Mouse (Mus musculus): ENCODE results near the gene Emilin1.
A peak's percentile ranks its signal among the peaks of the same experiment; 100 is the strongest.

Gene Emilin1

DNA sequence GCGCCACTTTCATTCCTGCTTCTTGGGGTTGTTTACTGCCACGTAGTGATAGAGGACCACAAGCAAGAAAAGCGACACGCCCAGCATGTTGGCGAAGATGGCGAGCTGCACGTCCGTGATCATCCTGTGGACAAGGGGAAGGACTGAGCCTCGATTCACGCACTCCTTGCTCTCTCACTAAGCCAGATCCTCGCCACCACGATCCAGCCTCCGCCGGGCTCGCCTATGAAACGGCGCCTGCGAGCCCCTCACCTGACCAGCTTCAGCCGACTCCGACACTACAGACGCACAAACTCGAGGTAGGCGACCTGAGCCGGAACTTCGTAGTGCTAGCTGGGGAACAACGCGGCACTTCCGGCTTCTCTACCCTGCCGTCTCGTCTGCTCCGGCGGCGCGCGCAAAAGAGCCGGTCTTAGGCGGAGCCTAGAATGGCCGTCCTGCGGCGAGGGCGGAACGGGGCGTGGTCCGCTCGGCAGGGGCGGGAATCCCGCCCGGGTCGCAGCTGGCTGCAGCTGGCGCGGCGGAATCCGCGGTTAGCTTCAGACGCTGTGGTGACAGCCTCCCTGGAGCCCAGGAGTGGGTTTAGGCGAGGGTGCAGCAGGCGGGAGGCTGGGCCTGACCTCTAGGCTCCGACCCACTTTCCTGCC, 5.7 kb upstream of the Emilin1 start, which contains the start of gene Ost4:
Gene Ost4, minus strand, starts transcription at position 376 of the 647 bp plus-strand sequence.
- peak; percentile 95 to 97 for DNase-seq (ENCODE audit: low read depth in 2 of 2, low spot score in 2 of 2)

DNA sequence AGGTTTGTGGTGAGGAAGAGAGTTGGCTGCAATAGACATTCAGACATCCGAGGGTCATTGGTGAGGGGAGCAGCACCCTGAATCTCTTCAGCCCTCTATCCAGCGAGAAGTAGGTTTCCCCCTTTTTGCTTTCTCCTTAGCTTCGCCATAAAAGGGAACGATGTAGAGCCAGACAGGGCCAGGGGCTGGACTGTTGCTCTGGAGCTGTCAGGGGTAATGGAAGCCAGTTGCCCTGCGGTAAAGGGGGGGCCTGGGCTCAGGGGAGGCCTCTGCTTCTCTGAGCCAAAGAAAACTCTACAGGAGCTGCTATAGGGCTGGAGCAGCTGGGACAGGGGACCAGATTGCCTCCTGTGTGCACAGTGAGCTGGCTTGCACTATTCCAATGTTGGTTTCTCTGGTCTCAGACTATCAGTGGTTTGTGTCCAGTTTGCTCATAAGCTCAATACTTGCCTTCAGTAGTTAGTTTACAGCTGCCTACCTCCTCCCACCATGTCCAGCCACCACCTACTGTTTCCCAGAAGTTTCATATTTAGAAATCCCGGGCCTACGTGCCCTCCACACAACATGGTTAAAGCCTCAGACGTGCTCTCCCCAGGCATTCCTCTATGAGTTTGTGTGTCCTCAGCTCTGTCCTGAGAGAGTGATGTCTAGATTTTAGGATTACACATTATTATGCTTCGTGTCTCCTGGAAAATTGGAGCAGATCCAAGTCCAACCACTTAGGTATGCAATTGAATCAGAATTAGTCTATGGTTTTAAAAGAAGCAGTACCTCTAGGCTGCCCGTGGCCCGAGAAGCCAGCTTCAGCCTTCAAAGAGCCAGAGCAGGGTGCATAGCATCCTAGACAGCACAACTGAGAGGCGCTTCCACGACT, 4.5 kb upstream of the Emilin1 start:
- no peak for DNase-seq (ENCODE audit: low read depth in 2 of 2, low spot score in 2 of 2)

DNA sequence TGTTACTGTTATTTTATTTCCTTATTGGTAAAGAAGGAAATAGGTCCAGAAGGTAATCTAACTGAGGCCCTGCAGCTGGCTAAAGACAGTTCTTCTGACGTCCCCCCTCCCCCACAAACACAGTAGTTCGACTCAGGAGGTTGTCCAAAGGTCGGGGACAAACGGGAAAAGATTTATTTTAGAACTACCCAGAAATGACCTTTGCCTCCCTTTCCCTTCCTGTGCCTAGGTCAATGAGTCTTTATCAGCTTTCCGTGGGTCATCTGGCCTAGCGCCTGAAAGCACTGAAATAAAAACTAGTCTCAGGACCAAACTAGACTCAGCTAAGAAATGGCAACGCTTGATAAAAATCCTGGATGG, 3.9 kb upstream of the Emilin1 start:
- DNase-seq (ENCODE audit: low read depth in 2 of 2, low spot score in 2 of 2), result no peak

DNA sequence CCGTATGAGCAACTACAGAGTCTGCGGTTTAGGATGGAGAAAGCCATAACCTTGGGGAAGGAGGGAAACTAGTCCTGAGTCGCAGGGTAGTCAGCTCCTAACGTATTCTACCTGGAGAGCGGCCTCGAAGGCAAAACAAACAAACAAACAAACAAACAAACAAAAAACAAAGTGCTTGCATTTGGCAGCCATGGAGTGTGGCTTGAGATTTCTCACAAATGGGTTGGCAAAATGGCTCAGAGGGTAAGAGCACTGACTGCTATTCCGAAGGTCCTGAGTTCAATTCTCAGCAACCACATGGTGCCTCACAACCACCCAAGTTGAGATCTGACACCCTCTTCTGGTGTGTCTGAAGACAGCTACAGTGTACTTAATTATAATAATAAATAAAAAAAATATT, 3.3 kb upstream of the Emilin1 start:
- DNase-seq (ENCODE audit: low read depth in 2 of 2, low spot score in 2 of 2), result no peak

DNA sequence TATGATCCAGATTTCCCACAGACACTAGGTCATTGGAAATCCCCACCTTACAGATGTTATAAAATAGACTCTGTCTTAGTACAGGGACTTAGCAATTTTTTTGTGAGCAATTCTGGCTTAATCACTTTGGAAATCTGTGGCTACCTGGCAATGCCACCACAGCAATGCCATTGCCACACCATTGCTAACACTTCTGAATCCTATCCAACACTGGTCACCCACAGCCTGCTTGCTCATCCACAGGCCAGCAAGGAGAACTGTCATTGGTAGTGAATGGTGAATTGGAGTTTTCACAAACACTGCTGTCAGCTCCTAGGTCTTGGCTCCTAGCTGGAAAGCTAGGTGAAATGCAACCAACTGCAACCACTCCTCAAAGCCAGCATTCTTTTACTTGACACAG, 2.7 kb upstream of the Emilin1 start:
- DNase-seq (ENCODE audit: low read depth in 2 of 2, low spot score in 2 of 2), result no peak

DNA sequence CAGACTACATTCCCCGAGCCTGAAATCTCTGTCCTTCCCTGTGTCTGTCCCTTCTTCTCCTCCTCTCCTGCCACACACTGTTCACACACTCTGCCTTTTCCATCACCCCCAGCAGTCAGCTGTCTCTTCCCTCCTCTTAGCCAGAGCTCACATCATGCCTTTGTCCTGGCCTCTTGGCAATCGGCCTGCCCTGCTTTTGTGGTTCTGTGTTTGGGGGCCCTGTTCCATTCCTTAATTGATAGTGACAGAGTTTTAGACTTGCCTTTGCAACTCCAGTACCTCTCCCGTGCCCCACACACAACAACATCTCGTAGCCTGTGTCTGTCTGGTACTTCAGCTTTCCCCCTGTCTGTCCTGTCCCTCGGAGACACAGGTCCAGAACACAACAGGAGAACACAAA, 1.0 kb upstream of the Emilin1 start:
- DNase-seq (ENCODE audit: low read depth in 2 of 2, low spot score in 2 of 2), result no peak

DNA sequence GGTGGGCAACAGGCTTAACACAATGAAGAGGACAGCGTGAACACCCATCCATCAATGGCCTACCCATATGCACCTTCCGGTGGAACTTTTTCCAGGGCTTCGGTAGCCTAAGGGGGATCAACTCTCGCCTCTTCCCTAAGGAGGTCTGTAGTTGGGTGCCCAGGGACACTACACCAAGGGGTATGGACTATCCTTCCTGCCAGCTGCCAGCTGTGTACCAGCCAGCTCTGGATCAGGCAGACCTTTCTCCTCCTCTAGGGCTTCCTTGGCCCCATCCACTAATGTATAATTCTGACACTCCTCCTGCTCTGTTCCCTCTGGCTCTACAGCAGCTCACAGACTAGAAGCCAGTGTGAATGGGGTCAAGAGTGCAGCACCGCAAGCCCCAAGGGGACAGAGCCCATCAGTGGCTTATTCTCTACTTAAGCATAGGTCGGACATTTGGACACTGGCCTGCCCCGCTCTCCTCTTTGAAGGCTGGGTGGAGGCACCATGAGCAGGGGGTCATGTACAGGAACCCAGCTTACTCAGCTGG, 966 bp downstream of the Emilin1 start:
- no peak for DNase-seq (ENCODE audit: low read depth in 2 of 2, low spot score in 2 of 2)

DNA sequence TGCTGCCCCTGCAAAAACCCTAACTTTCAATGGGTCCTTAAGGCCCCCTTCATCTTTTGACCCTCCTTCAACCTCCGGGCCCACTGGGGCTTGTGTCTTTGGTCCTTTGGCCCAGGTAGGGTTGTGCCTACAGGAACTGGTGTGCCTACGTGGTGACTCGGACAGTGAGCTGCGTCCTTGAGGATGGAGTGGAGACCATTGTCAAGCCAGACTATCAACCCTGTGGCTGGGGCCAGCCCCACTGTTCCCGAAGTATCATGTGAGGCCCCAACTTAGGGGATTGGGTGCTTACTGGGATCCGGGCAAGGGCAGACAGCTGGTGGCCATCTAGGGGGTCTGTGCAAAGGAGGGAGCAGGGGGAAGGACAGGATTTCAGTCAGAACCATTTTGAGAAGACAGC, 1.6 kb downstream of the Emilin1 start:
- no peak for DNase-seq (ENCODE audit: low read depth in 2 of 2, low spot score in 2 of 2)

DNA sequence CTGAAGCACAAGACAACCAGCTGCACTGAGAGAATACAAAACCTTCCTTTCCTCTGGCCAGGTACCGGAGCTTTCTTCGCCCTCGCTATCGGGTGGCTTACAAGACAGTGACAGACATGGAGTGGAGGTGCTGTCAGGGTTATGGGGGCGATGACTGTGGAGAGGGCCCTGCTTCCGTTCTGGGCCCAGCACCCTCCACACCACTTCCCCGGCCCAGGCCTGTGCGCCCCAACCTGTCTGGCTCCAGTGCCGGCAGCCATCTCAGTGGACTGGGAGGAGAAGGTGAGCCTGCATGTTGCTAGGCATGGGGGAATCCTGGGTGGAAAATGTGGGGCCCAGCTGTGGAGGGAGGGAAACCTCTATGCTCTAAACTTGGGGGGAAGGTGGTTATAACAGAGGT, 2.3 kb downstream of the Emilin1 start:
- peak in 1 of 2 experiments; percentile 17 for DNase-seq (ENCODE audit: low read depth in 2 of 2, low spot score in 2 of 2)

DNA sequence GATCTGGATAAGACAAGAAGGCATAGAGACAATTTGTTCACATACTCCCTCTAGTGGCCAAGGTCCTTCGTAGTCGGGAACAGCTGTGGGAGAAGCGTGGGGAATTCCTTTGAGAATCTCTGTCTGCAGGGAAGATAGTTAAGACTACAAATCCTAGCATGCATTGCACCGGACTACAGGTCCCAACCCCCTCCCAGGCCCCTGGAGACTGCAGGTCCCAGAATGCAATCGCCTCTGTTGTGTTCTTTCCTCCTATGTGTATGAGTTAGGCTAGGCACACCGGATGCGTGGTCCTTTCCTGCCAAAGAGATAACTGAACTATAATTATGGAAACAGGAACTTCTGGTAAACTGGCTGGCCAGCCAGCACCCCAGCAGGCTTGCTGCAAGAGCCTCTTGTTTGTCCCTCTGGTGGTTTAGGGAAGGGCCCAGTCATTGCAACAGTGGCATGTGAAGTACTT, 2.8 kb downstream of the Emilin1 start:
- peak; percentile 32 to 52 for DNase-seq (ENCODE audit: low read depth in 2 of 2, low spot score in 2 of 2)

DNA sequence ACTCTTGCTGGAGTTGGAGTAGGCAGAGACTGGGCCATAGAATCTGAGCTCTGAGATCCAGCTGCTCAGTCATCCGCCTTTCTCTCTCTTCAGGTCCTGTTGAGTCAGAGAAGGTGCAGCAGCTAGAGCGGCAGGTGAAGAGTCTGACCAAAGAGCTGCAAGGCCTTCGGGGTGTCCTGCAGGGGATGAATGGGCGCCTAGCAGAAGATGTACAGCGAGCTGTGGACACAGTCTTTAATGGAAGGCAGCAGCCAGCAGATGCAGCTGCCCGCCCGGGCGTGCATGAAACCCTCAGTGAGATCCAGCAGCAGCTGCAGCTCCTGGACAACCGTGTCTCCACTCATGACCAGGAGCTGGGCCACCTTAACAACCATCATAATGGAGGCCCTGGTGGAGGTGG, 3.6 kb downstream of the Emilin1 start:
- DNase-seq (ENCODE audit: low read depth in 2 of 2, low spot score in 2 of 2), result no peak

DNA sequence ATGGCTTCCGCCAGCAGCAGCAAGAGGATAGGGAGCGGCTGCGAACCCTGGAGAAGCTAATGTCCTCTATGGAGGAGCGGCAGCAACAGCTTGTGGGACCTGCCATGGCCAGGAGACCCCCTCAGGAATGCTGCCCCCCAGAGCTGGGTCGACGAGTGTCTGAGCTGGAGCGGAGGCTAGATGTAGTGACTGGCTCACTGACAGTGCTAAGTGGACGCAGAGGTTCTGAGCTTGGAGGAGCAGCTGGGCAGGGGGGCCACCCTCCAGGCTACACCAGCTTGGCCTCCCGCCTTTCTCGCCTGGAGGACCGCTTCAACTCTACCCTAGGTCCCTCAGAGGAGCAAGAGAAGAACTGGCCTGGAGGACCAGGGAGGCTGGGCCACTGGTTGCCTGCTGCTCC, 4.1 kb downstream of the Emilin1 start:
- DNase-seq (ENCODE audit: low read depth in 2 of 2, low spot score in 2 of 2), result no peak

DNA sequence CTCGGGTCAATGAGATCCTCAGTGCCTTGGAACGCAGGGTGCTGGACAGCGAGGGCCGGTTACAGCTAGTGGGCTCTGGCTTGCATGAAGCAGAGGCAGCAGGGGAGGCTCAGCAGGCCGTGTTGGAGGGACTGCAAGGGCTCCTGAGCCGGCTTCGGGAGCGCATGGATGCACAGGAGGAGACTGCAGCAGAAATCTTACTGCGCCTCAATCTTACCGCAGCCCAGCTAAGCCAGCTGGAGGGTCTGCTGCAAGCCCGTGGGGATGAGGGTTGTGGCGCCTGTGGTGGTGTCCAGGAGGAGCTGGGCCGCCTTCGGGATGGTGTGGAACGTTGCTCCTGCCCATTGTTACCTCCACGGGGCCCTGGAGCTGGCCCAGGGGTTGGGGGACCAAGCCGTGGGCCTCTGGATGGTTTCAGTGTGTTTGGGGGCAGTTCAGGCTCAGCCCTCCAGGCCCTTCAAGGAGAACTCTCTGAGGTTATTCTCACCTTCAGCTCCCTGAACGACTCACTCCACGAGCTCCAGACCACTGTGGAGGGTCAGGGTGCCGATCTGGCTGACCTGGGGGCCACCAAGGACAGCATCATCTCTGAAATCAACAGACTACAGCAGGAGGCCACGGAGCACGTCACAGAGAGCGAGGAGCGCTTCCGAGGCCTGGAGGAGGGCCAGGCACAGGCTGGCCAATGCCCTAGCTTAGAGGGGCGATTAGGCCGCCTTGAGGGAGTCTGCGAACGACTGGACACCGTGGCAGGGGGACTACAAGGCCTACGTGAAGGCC, 4.9 kb downstream of the Emilin1 start:
- DNase-seq (ENCODE audit: low read depth in 2 of 2, low spot score in 2 of 2), result no peak

DNA sequence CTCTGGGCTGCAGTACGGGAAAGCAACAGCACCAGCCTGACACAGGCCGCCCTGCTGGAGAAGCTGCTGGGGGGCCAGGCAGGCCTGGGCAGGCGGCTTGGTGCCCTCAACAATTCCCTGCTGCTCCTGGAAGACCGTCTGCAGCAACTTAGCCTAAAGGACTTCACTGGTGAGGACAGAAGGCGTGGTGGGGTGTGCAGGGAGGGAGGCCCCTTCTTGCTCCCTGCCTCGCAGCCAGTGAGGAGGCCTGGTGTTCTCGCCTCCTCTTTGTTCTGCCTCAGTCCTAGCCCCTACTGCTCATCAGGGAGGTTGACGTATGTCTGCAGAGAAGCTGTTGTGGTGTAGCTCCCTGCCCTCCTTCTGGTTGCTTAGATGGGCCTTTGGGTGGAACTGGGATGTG, 5.5 kb downstream of the Emilin1 start:
- no peak for DNase-seq (ENCODE audit: low read depth in 2 of 2, low spot score in 2 of 2)

DNA sequence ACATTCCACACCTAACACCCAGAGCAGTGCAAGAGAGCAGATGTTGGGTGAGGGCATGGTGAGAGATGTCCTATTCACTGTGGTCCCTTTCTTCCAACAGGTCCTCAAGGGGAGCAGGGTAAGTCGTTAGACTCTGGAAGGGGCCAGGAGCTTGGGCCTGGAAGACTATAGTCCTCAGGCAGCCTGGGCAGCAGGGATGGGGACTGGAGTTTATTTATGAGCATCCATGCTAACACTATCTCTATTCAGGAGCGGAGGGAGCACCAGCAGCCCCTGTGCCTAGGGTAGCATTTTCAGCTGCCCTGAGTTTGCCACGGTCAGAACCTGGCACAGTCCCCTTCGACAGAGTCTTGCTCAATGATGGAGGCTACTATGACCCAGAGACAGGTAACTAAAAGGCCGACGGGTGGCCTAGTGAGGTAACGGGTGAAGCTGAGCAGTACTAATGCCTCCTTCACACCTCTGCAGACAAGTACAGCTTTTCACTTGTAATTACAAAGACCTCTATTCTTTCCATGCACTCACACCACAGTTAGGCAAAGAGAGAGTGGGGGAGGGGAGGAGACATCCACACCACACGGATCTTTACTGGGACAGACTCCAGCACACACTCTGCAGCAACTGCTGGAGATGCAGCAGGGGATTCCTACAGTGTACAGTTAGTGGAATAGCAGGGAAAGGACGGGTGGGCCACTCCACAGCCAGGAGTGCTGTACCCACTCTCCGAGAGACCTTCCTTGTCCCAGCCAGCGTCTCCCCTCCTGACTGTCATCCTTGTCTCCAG, 6.8 kb downstream of the Emilin1 start:
- no peak for DNase-seq (ENCODE audit: low read depth in 2 of 2, low spot score in 2 of 2)

DNA sequence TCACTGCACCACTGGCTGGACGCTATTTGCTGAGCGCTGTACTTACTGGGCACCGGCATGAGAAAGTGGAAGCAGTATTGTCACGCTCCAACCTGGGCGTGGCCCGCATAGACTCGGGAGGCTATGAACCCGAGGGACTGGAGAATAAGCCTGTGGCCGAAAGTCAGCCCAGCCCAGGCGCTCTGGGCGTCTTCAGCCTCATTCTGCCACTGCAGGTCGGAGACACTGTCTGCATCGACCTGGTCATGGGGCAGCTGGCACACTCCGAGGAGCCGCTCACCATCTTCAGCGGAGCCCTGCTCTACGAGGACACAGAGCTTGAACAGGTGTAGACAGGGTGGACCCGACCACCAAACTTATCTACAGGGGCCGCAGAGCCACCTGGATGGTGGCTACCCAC, 7.4 kb downstream of the Emilin1 start:
- no peak for DNase-seq (ENCODE audit: low read depth in 2 of 2, low spot score in 2 of 2)

DNA sequence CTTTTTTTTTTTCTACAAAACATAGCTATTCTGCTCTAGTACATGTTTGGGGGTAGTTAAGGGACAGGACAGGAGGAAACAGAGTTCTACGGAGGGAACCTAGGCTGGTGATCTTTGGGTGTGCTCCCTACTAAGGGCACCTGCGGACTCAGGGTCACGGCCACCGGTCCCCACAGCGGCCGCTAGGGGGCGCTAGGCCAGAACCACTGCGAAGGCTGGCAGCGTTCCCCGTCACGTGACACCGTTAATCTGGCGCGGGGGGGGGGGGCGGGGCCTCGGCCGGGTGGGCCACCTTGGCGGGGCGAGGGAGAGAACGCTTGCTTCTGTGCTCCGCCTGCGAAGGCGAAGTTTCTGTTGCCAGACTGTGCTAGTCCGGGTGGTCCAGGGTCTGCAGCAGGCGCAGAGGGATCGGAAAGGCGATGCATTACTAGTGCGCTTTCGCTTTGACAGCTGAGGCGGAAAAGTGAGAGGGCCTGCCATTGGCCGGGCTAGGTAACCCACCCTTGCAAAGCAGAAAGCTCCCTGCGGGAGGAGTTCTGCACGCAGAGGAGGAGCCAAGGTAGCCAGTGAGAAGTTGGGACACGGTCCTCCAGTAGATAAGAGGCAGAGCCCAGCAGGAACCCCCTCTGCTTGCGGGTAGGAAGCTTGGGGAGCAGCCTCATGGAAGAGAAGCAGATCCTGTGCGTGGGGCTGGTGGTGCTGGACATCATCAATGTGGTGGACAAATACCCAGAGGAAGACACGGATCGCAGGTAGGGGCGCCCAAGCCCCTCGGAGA, 8.2 kb downstream of the Emilin1 start, which contains the start of gene Khk:
Gene Khk, plus strand, starts transcription at position 176 of the 778 bp plus-strand sequence.
- peak; percentile 91 to 93 for DNase-seq (ENCODE audit: low read depth in 2 of 2, low spot score in 2 of 2)

DNA sequence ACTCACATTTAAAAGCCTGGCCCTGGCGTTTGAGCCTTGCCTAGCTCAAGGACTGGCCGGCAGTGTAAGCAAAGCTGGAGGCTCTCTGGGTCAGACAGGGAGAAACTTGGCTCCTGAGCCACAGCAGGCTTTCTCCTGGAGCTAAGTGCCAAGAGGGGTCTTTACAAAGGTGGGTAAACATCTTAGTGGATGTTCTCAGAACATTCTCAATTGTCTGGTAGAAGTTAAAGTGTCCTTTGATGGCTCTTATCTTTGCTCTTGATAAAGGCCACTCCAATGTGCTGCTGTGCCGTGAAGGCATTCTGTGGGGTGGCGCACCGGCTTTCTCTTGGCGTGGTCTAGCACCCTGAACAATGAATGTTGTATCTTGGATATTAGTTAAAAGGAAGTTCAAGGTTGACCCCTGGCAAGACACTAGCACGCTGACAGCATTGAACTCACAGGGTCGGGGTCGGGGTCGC, 9.4 kb downstream of the Emilin1 start:
- no peak for DNase-seq (ENCODE audit: low read depth in 2 of 2, low spot score in 2 of 2)

DNA sequence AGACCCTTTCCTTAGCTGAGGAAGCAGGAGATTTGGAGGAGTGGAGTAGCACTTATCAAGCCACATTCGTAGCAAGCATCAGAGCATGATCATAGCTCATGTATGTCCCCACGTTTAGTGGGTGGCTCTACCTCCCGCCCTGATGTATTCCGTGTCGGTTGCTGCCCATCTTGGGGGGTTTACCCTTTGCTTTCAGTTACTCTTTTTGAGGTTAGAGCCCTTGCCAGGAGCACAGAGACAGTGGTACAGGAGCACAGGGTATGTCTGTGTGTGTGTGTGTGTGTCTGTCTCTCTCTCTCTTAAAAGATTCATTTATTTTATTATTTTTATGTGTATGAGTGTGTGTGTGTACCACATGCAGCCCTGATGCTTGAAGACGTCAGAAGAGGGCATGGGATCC, 9.9 kb downstream of the Emilin1 start:
- DNase-seq (ENCODE audit: low read depth in 2 of 2, low spot score in 2 of 2), result no peak

DNA sequence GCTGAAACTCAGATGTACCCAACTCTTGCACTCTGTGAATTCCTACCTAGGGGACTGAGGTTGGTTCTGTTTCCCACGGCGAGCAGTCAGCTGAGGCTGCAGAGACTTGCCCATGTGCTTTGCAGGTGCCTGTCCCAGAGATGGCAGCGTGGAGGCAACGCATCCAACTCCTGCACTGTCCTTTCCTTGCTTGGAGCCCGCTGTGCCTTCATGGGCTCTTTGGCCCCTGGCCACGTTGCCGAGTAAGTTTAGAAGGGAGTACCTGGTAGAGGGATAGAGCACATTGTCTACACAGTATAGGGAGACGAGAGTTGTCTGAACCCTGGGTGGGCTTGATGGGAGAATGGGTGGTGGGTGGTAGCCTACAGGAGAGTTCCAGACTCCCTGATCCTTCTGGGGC, 11.4 kb downstream of the Emilin1 start:
- no peak for DNase-seq (ENCODE audit: low read depth in 2 of 2, low spot score in 2 of 2)
